Mouse (Mus musculus) hindbrain, embryonic 11.5 days (tissue): ENCODE measurements around the gene Snf8. TPM values are rescaled to one million over a fixed set of nuclear protein-coding genes. Genes with fewer than 3 reads are reported as not detected.

ENCODE experiments used
- ATAC-seq: fragments of 200-750 bp; cut with Nextera tagmentation; 2 replicates; pipeline ENCODE4 v1.8.0; 2017; ENCODE audit warnings: mild to moderate bottlenecking, moderate TSS enrichment, moderate library complexity; ENCODE audit not compliant: low FRiP score
- DNase-seq: peaks from one replicate; pipeline ENCODE4 v3.0.0-alpha.2; 2015; ENCODE audit warnings: low spot score
- H3K27ac ChIP-seq: fragments of 300-500 bp; sonication (generic); 2 replicates; pipeline ENCODE4 v1.5.1; 2014; ENCODE audit warnings: mild to moderate bottlenecking, low read depth, low read length
- H3K27me3 ChIP-seq: fragments of 300-500 bp; sonication (generic); 2 replicates; pipeline ENCODE4 v1.6.1; 2014; ENCODE audit warnings: mild to moderate bottlenecking, low read length, moderate library complexity, mixed read lengths; ENCODE audit not compliant: control insufficient read depth, insufficient read depth
- H3K36me3 ChIP-seq: fragments of 300-500 bp; sonication (generic); 2 replicates; pipeline ENCODE4 v1.6.1; 2014; ENCODE audit warnings: mild to moderate bottlenecking, low read length, moderate library complexity, mixed read lengths; ENCODE audit not compliant: control insufficient read depth, insufficient read depth
- H3K4me1 ChIP-seq: fragments of 300-500 bp; sonication (generic); replicated peaks from 2 replicates; pipeline ENCODE4 v1.6.1; 2014; ENCODE audit warnings: low read length, mixed read lengths; ENCODE audit not compliant: control insufficient read depth, insufficient read depth
- H3K4me2 ChIP-seq: fragments of 300-500 bp; sonication (generic); replicated peaks from 2 replicates; pipeline ENCODE4 v1.6.1; 2014; ENCODE audit warnings: mild to moderate bottlenecking, low read depth, low read length
- H3K4me3 ChIP-seq: fragments of 300-500 bp; sonication (generic); 2 replicates; pipeline ENCODE4 v1.5.1; 2014; ENCODE audit warnings: low read depth, low read length
- H3K9ac ChIP-seq: fragments of 300-500 bp; sonication (generic); 2 replicates; pipeline ENCODE4 v1.6.1; 2014; ENCODE audit warnings: low read depth, low read length
- H3K9me3 ChIP-seq: fragments of 300-500 bp; sonication (generic); 2 replicates; pipeline ENCODE4 v1.6.1; 2016; ENCODE audit warnings: low read length; ENCODE audit not compliant: control insufficient read depth
- WGBS: fragments of 180-500 bp; shearing (Covaris S2); extraction: QIAGEN DNeasy Blood & Tissue Kit; methylation state at CpG from one replicate; pipeline ENCODE4 v1.1.7; 2014; 5-methylcytosine and 5-hydroxymethylcytosine counted together
- polyA plus RNA-seq: library from polyadenylated mRNA; unstranded; fragments of >200 nt; fragmentation: Nextera tagmentation; extraction: Ambion mirVana; gene quantifications from 2 replicates; pipeline ENCODE4 v1.2.1, GENCODE M21; 2014

Gene Snf8
- polyA plus RNA-seq, 1 experiment from 2014 or later, result 47.3 TPM

DNA sequence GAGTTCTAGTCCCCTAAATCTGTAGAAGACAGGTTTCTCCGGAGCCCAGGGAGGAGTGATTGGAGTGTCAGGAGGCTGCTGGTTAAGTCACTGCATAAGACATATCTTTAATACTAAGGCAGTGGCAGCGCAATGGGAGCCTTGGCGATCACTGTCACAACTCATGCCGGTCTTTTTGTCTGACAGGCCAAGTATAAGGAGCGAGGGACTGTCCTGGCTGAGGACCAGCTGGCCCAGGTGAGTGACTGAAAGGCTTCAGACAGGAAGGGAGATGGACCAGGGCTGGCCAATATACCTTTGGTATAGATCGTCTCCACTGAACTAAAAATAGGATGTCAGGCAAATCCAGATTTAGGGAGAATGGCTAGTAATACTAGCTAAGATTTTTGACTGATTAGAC, 448 bp downstream of the Snf8 start:
- H3K27ac ChIP-seq, result peak overlapping the region; percentile 58; the same call in 1 of the 2 replicates
- 12% methylated on average over 6 of the region's 6 CpGs for WGBS
- DNase-seq, result no peak

DNA sequence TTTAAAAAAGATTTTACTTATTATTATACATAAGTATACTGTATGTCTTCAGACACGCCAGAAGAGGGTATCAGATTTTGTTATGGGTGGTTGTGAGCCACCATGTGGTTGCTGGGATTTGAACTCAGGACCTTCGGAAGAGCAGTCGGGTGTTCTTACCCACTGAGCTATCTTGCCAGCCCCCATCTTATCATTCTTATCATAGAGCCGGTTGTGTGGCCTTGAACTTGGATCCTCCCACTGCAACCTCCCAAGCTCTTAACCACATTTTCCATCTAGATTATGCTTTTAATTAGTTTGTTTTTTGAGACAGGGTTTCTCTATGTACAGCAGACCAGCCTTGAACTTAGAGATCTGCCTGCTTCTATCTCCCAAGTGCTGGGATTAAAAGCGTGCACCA, 2.8 kb downstream of the Snf8 start:
- WGBS, result 96% methylated on average over 5 of the region's 5 CpGs
- Histone ChIP-seq H3K4me1 (no peaks in the 10 kb centered on the region; the same call in 1 of the 2 replicates), H3K4me2 (no peak overlapping the region), H3K36me3 (peaks cover 3% of the 10 kb centered on the region; the same call in 1 of the 2 replicates), H3K9ac (no peak overlapping the region), H3K4me3 (no peak overlapping the region), H3K27me3 (no peaks in the 10 kb centered on the region), H3K27ac (no peak overlapping the region), H3K9me3 (no peaks in the 10 kb centered on the region)
- no peak for ATAC-seq
- no peak for DNase-seq

More for the DNA sequence above, 448 bp downstream of the Snf8 start:
- no peaks in the 10 kb centered on the region; the same call in 1 of the 2 replicates for H3K4me1 ChIP-seq
- H3K9ac ChIP-seq, result peak overlapping the region; percentile 83
- H3K36me3 ChIP-seq, result no peaks in the 10 kb centered on the region
- no peaks in the 10 kb centered on the region for H3K9me3 ChIP-seq
- peak overlapping the region; percentile 86 for H3K4me2 ChIP-seq
- no peaks in the 10 kb centered on the region for H3K27me3 ChIP-seq
- H3K4me3 ChIP-seq, result peak overlapping the region; percentile 87
- no peak for ATAC-seq

DNA sequence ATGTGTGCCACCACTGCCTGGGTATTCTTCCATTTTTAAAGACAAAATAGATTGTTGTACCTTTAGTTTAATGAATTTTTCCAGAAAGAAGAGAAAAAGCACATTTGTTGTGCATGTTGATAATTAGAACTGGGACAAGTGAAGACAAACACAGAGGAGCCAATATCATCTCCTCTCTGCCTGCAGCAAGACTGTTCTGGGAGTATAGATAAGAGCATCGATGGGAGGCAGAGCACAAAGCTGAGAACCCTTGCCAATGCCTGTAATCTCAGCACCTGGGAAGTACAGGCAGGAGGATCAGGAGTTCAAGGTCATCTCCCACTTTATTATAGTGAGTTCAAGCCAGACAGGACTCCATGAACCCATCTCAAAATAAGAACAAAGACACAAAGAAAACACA, 3.9 kb downstream of the Snf8 start:
- Histone ChIP-seq H3K9ac (no peak overlapping the region), H3K4me1 (no peaks in the 10 kb centered on the region; the same call in 1 of the 2 replicates), H3K27me3 (no peaks in the 10 kb centered on the region), H3K9me3 (no peaks in the 10 kb centered on the region), H3K36me3 (peaks cover 3% of the 10 kb centered on the region; the same call in 1 of the 2 replicates), H3K27ac (no peak overlapping the region), H3K4me3 (no peak overlapping the region), H3K4me2 (no peak overlapping the region)
- ATAC-seq (no peak), DNase-seq (no peak)
- 96% methylated on average over 1 of the region's 1 CpGs for WGBS

DNA sequence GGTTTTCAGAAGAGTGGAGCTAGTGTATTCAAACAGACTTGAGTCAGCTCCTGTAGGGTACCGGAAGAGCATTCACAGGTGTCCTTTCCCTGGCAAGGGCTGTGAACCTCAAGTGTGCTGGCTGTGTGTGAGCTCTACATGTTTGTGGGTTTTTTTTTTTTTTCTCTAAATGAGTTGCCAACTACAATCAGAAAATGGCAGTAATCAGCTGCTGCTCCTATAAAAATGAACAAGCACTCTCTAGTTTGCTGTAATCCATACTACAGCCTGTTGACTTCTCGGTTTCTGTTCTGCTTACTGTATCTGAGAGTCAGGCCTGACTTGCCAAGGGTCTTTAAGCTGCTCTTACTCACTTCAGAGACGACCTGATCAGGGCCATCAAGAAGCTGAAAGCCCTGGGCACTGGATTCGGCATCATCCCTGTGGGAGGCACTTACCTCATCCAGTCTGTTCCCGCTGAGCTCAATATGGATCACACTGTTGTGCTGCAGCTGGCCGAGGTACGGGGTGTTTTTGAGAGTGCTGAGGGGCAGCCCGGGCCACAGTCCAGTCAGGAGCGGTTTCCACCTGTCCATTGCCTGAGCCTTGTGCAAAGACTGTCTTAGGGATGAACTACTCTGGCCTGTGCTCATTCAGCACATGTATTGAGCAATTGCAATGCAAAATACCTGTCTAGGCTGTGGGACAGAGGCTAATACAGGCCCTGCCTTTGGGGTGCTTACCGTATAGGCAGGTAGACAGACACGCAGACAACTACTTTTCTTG, 10.3 kb downstream of the Snf8 start:
- Histone ChIP-seq H3K27me3 (no peaks in the 10 kb centered on the region), H3K27ac (no peak overlapping the region), H3K4me3 (no peak overlapping the region), H3K4me1 (no peaks in the 10 kb centered on the region), H3K9ac (no peak overlapping the region), H3K36me3 (peaks cover 13% of the 10 kb centered on the region; the same call in 1 of the 2 replicates), H3K9me3 (no peaks in the 10 kb centered on the region), H3K4me2 (no peak overlapping the region)
- no peak for DNase-seq
- WGBS, result 87% methylated on average over 11 of the region's 11 CpGs
- ATAC-seq, result no peak

DNA sequence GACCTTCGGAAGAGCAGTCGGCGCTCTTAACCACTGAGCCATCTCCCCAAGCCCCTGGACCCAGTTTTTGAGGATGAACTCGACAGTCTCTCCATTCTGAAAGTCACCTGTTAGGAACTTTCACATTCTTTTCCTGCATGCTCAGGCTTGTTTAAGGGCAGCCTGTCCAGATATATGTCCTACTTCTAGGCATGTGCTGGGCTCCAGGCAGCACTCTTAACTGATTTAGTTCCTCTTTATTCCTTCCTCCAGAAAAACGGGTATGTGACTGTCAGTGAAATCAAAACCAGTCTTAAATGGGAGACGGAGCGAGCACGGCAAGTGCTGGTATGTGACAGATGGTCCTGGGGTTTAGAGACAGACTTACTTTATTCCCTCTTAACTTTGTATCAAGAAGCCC, 11.3 kb downstream of the Snf8 start:
- Histone ChIP-seq H3K4me1 (no peaks in the 10 kb centered on the region), H3K4me2 (no peak overlapping the region), H3K36me3 (peaks cover 16% of the 10 kb centered on the region; the same call in 1 of the 2 replicates), H3K27me3 (no peaks in the 10 kb centered on the region), H3K4me3 (no peak overlapping the region), H3K27ac (no peak overlapping the region), H3K9me3 (no peaks in the 10 kb centered on the region), H3K9ac (no peak overlapping the region)
- 85% methylated on average over 8 of the region's 8 CpGs for WGBS
- DNase-seq (no peak), ATAC-seq (no peak)

DNA sequence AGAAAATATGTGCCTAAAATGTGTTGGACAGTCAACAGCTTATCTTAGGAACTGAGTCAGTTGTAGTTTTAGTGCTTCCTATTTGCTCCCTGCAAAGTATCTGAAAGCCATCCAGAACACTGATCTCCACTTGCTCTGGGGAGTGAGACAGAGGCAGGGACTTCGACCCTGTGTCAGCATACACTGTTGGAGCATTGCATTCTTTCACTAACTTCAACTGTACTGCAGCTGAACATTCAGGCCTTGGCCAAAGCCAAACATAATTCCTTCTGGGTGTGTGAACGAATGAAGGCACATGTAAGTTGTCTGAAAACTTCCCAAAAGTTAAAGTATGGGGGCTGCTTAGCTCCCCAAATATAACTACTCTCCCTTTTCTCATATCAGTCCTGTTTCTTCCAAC, 12.1 kb downstream of the Snf8 start:
- no peak for DNase-seq
- H3K36me3 ChIP-seq, result peaks cover 18% of the 10 kb centered on the region; the same call in 1 of the 2 replicates

DNA sequence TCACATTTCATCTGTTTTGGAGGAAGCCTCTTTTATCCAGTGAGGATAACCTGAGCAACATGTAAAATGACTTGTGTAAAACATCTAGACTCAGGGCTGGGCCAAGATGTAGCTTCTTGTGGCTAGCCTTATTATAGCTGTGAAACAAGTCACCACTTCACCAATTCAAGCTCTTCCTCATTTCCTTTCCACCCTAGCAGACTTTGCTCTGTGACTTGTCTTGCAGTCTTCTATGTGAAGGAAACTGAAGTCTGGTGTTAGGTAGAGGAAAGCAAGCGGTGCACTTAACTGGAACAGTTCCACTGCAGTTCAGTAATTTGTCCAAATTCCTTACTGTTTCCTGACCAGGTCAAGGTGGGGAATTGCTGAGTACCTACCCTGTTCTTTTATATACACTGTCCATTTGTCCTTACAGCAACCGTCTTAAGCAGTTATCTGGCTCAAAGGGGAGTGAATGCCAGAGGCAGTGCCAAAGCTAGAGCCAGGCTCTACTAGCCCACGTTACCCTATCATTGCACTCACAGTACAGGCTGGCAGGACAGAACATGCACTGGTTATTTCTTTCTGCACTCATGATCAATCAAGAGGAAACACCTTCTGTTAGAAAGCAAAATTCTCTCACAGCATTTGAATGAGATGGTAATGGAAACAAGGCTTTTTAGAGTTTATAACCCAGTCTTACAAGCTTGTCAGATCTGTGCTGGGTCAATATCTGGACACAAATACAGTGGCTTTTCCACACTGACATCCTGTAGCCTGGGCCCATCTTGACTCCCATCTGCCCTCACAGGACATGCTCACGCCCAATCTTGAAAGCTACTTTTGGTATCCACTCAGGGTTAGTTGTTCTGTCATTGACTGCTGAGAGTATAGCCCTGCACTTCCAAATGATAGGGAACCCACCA, 13.0 kb downstream of the Snf8 start:
- Histone ChIP-seq H3K4me3 (no peak overlapping the region), H3K4me1 (no peaks in the 10 kb centered on the region), H3K27me3 (no peaks in the 10 kb centered on the region), H3K27ac (no peak overlapping the region), H3K9ac (no peak overlapping the region), H3K9me3 (no peaks in the 10 kb centered on the region), H3K4me2 (no peak overlapping the region), H3K36me3 (peaks cover 19% of the 10 kb centered on the region; the same call in 1 of the 2 replicates)
- WGBS, result 87% methylated on average over 4 of the region's 4 CpGs
- DNase-seq, result no peak
- no peak for ATAC-seq

More for the DNA sequence above, 12.1 kb downstream of the Snf8 start:
- Histone ChIP-seq H3K27me3 (no peaks in the 10 kb centered on the region), H3K4me3 (no peak overlapping the region), H3K4me2 (no peak overlapping the region), H3K4me1 (no peaks in the 10 kb centered on the region), H3K9me3 (no peaks in the 10 kb centered on the region), H3K9ac (no peak overlapping the region), H3K27ac (no peak overlapping the region)
- WGBS, result 81% methylated on average over 2 of the region's 2 CpGs
- ATAC-seq, result no peak

DNA sequence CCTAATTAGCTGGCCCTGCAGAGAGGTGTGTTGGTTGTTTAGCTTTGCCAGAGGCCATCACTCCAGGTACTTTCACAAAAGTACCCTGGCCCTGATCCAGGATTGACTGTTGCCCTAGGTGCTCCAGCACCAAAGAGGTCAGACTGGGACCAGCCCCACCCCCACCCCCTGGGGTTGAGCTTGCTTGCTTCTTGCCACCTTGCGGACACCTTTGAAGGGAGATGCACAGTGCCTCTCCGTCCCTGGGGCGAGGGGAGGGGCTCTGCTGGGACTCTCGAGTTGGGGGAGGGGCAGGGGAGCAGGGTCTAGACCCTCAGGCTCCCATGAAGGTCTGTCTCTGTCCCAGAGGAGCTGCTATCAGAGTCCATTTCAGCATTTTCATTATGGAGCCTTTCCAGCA, 15.3 kb downstream of the Snf8 start:
- Histone ChIP-seq H3K36me3 (peaks cover 22% of the 10 kb centered on the region; the same call in 1 of the 2 replicates), H3K9me3 (no peaks in the 10 kb centered on the region), H3K4me3 (no peak overlapping the region), H3K27me3 (no peaks in the 10 kb centered on the region), H3K9ac (no peak overlapping the region), H3K4me1 (no peaks in the 10 kb centered on the region), H3K4me2 (no peak overlapping the region), H3K27ac (no peak overlapping the region)
- no peak for ATAC-seq
- DNase-seq, result no peak
- 87% methylated on average over 4 of the region's 4 CpGs for WGBS
